Mouse (Mus musculus) midbrain, embryonic 14.5 days (tissue): Measurements from ENCODE around the gene Gnb1l. TPM values are rescaled to one million over a fixed set of nuclear protein-coding genes. Genes with fewer than 3 reads are reported as not detected.

Experiments used
- ATAC-seq: fragments of 200-750 bp; cut with Nextera tagmentation; 2 replicates; pipeline ENCODE4 v1.8.0; 2017; ENCODE audit warnings: moderate number of reproducible peaks, moderate library complexity; ENCODE audit not compliant: low FRiP score, low TSS enrichment
- DNase-seq: peaks from one replicate; pipeline ENCODE4 v3.0.0-alpha.2; 2015
- H3K27ac ChIP-seq: fragments of 300-500 bp; sonication (generic); replicated peaks from 2 replicates; pipeline ENCODE4 v1.5.1; 2014; ENCODE audit warnings: mild to moderate bottlenecking, low read depth, low read length, moderate library complexity
- H3K27me3 ChIP-seq: fragments of 300-500 bp; sonication (generic); 2 replicates; pipeline ENCODE4 v1.6.1; 2014; ENCODE audit warnings: low read length, control low read depth, mixed read lengths; ENCODE audit not compliant: control insufficient read depth, insufficient read depth
- H3K36me3 ChIP-seq: fragments of 300-500 bp; sonication (generic); 2 replicates; pipeline ENCODE4 v1.6.1; 2014; ENCODE audit warnings: low read length, control low read depth; ENCODE audit not compliant: control insufficient read depth, insufficient read depth
- H3K4me1 ChIP-seq: fragments of 300-500 bp; sonication (generic); 2 replicates; pipeline ENCODE4 v1.6.1; 2014; ENCODE audit warnings: mild to moderate bottlenecking, antibody characterized with exemption, low read length, control low read depth; ENCODE audit not compliant: control insufficient read depth, insufficient read depth
- H3K4me2 ChIP-seq: fragments of 300-500 bp; sonication (generic); 2 replicates; pipeline ENCODE4 v1.6.1; 2014; ENCODE audit warnings: mild to moderate bottlenecking, low read length, moderate library complexity
- H3K4me3 ChIP-seq: fragments of 300-500 bp; sonication (generic); replicated peaks from 2 replicates; pipeline ENCODE4 v1.5.1; 2014; ENCODE audit warnings: low read depth, low read length
- H3K9ac ChIP-seq: fragments of 300-500 bp; sonication (generic); replicated peaks from 2 replicates; pipeline ENCODE4 v1.6.1; 2014; ENCODE audit warnings: mild to moderate bottlenecking, low read length, moderate library complexity
- H3K9me3 ChIP-seq: fragments of 300-500 bp; sonication (generic); 2 replicates; pipeline ENCODE4 v1.6.1; 2016; ENCODE audit warnings: low read length, control low read depth, mixed read lengths; ENCODE audit not compliant: control insufficient read depth
- WGBS: fragments of 180-500 bp; shearing (Covaris S2); extraction: QIAGEN DNeasy Blood & Tissue Kit; methylation state at CpG from one replicate; pipeline ENCODE4 v1.1.7; 2014; 5-methylcytosine and 5-hydroxymethylcytosine counted together
- polyA plus RNA-seq: library from polyadenylated mRNA; unstranded; fragments of >200 nt; fragmentation: Nextera tagmentation; extraction: Ambion mirVana; gene quantifications from 2 replicates; pipeline ENCODE4 v1.2.1, GENCODE M21; 2014

The Gnb1l gene
- polyA plus RNA-seq, 1 experiment from 2014 or later = 14.8 TPM

GRCm38 (mm10) chr16:18574196-18574595 lies 75.7 kb downstream of the Gnb1l start:
- Histone ChIP-seq H3K4me3 (no peak overlapping the region), H3K4me1 (no peaks in the 10 kb centered on the region), H3K27ac (no peak overlapping the region), H3K4me2 (no peak overlapping the region), H3K9me3 (no peaks in the 10 kb centered on the region), H3K36me3 (no peaks in the 10 kb centered on the region), H3K27me3 (peaks cover 1% of the 10 kb centered on the region), H3K9ac (no peak overlapping the region)
- ATAC-seq = no peak
- no peak for DNase-seq
- WGBS = 74% methylated on average over 8 of the region's 8 CpGs

GRCm38 (mm10) chr16:18577071-18577470 lies 78.6 kb downstream of the Gnb1l start:
- H3K9ac ChIP-seq = no peak overlapping the region
- H3K27ac ChIP-seq = no peak overlapping the region
- H3K27me3 ChIP-seq = peaks cover 30% of the 10 kb centered on the region
- H3K4me2 ChIP-seq = no peak overlapping the region
- DNase-seq = no peak
- no peak overlapping the region for H3K4me3 ChIP-seq
- no peak for ATAC-seq
- H3K4me1 ChIP-seq = peaks cover 7% of the 10 kb centered on the region; the same call in 1 of the 2 replicates
- no peaks in the 10 kb centered on the region for H3K9me3 ChIP-seq
- WGBS = 45% methylated on average over 3 of the region's 3 CpGs
- no peaks in the 10 kb centered on the region for H3K36me3 ChIP-seq

GRCm38 (mm10) chr16:18577599-18578160 lies 79.2 kb downstream of the Gnb1l start:
- Histone ChIP-seq H3K4me3 (no peak overlapping the region), H3K4me1 (peaks cover 10% of the 10 kb centered on the region; the same call in 1 of the 2 replicates), H3K4me2 (no peak overlapping the region), H3K27me3 (peaks cover 36% of the 10 kb centered on the region), H3K9ac (no peak overlapping the region), H3K9me3 (no peaks in the 10 kb centered on the region), H3K36me3 (no peaks in the 10 kb centered on the region), H3K27ac (no peak overlapping the region)
- ATAC-seq (no peak), DNase-seq (no peak)
- 8% methylated on average over 5 of the region's 5 CpGs for WGBS

GRCm38 (mm10) chr16:18580389-18580788 lies 81.9 kb downstream of the Gnb1l start:
- Histone ChIP-seq H3K4me1 (peaks cover 10% of the 10 kb centered on the region; the same call in 1 of the 2 replicates), H3K27me3 (peaks cover 63% of the 10 kb centered on the region), H3K36me3 (no peaks in the 10 kb centered on the region), H3K27ac (no peak overlapping the region), H3K9me3 (no peaks in the 10 kb centered on the region), H3K4me2 (no peak overlapping the region), H3K4me3 (no peak overlapping the region), H3K9ac (no peak overlapping the region)
- DNase-seq (no peak), ATAC-seq (no peak)
- WGBS = 10% methylated on average over 2 of the region's 2 CpGs

GRCm38 (mm10) chr16:18581050-18581622 lies 82.6 kb downstream of the Gnb1l start:
- Histone ChIP-seq H3K27ac (no peak overlapping the region), H3K4me3 (peak overlapping the region; percentile 35), H3K27me3 (peaks cover 70% of the 10 kb centered on the region), H3K4me1 (peaks cover 12% of the 10 kb centered on the region; the same call in 1 of the 2 replicates), H3K9ac (no peak overlapping the region), H3K36me3 (no peaks in the 10 kb centered on the region), H3K9me3 (no peaks in the 10 kb centered on the region), H3K4me2 (peak overlapping the region; percentile 54)
- WGBS = 3% methylated on average over 21 of the region's 21 CpGs
- no peak for DNase-seq
- ATAC-seq = no peak

GRCm38 (mm10) chr16:18581623-18582205 lies 83.2 kb downstream of the Gnb1l start:
- no peaks in the 10 kb centered on the region for H3K9me3 ChIP-seq
- H3K9ac ChIP-seq = no peak overlapping the region; the same call in 1 of the 2 replicates
- under 1% methylated on average over 61 of the region's 66 CpGs for WGBS
- H3K4me2 ChIP-seq = peak overlapping the region; percentile 54
- DNase-seq (peak; percentile 58), ATAC-seq (peak; percentile 18; the same call in 1 of the 2 replicates)
- H3K4me1 ChIP-seq = peaks cover 18% of the 10 kb centered on the region; the same call in 1 of the 2 replicates
- H3K27me3 ChIP-seq = peaks cover 76% of the 10 kb centered on the region
- H3K36me3 ChIP-seq = no peaks in the 10 kb centered on the region
- no peak overlapping the region for H3K27ac ChIP-seq
- peak overlapping the region; percentile 35 for H3K4me3 ChIP-seq

- H3K4me1 ChIP-seq = peaks cover 18% of the 10 kb centered on the region; the same call in 1 of the 2 replicates
- H3K27me3 ChIP-seq = peaks cover 80% of the 10 kb centered on the region
- WGBS = 1% methylated on average over 67 of the region's 67 CpGs
- H3K9ac ChIP-seq = no peak overlapping the region
- no peaks in the 10 kb centered on the region for H3K9me3 ChIP-seq
- H3K27ac ChIP-seq = no peak overlapping the region
- peak overlapping the region; percentile 54 for H3K4me2 ChIP-seq
- peak overlapping the region; percentile 35 for H3K4me3 ChIP-seq
- ATAC-seq (peak; percentile 32; the same call in 1 of the 2 replicates), DNase-seq (no peak)
- H3K36me3 ChIP-seq = no peaks in the 10 kb centered on the region
Observed at GRCm38 (mm10) chr16:18582426-18583148, 84.1 kb downstream of the Gnb1l start.

GRCm38 (mm10) chr16:18583169-18583568 lies 84.7 kb downstream of the Gnb1l start:
- 3% methylated on average over 10 of the region's 10 CpGs for WGBS
- Histone ChIP-seq H3K27me3 (peaks cover 86% of the 10 kb centered on the region), H3K4me1 (peaks cover 18% of the 10 kb centered on the region; the same call in 1 of the 2 replicates), H3K4me3 (no peak overlapping the region), H3K4me2 (no peak overlapping the region), H3K27ac (no peak overlapping the region), H3K36me3 (no peaks in the 10 kb centered on the region), H3K9me3 (no peaks in the 10 kb centered on the region), H3K9ac (no peak overlapping the region)
- DNase-seq (no peak), ATAC-seq (no peak)
